Mouse (Mus musculus) stomach, postnatal 0 days (tissue): ENCODE measurements around the gene Negr1. TPM values are rescaled to one million over a fixed set of nuclear protein-coding genes. Genes with fewer than 3 reads are reported as not detected.

Experiments
- ATAC-seq: fragments of 200-750 bp; cut with Nextera tagmentation; 2 replicates; pipeline ENCODE4 v1.8.0; 2017; ENCODE audit not compliant: low FRiP score, low TSS enrichment
- DNase-seq: peaks from one replicate; pipeline ENCODE4 v3.0.0-alpha.2; 2016; ENCODE audit warnings: low spot score
- H3K27ac ChIP-seq: fragments of 300-500 bp; sonication (generic); replicated peaks from 2 replicates; pipeline ENCODE4 v1.5.1; 2014; ENCODE audit warnings: mild to moderate bottlenecking, control low read depth
- H3K27me3 ChIP-seq: fragments of 300-500 bp; sonication (generic); 2 replicates; pipeline ENCODE4 v1.6.1; 2014; ENCODE audit warnings: low read length; ENCODE audit not compliant: control insufficient read depth, insufficient read depth
- H3K36me3 ChIP-seq: fragments of 300-500 bp; sonication (generic); 2 replicates; pipeline ENCODE4 v1.6.1; 2014; ENCODE audit warnings: low read length, mixed read lengths; ENCODE audit not compliant: control insufficient read depth, insufficient read depth
- H3K4me1 ChIP-seq: fragments of 300-500 bp; sonication (generic); replicated peaks from 2 replicates; pipeline ENCODE4 v1.6.1; 2014; ENCODE audit warnings: antibody characterized with exemption; ENCODE audit not compliant: control insufficient read depth, insufficient read depth
- H3K4me2 ChIP-seq: fragments of 300-500 bp; sonication (generic); replicated peaks from 2 replicates; pipeline ENCODE4 v1.6.1; 2014; ENCODE audit warnings: low read depth, mild to moderate bottlenecking, control low read depth, moderate library complexity
- H3K4me3 ChIP-seq: fragments of 300-500 bp; sonication (generic); 2 replicates; pipeline ENCODE4 v1.5.1; 2014; ENCODE audit warnings: low read depth, low read length, control low read depth
- H3K9ac ChIP-seq: fragments of 300-500 bp; sonication (generic); 2 replicates; pipeline ENCODE4 v1.6.1; 2014; ENCODE audit warnings: mild to moderate bottlenecking, low read length, control low read depth, mixed read lengths
- H3K9me3 ChIP-seq: fragments of 300-500 bp; sonication (generic); 2 replicates; pipeline ENCODE4 v1.6.1; 2016; ENCODE audit warnings: low read length; ENCODE audit not compliant: control insufficient read depth
- CTCF ChIP-seq: IDR thresholded peaks from 2 replicates; pipeline ENCODE4 v1.5.1; 2016; ENCODE audit warnings: antibody characterized with exemption, low read depth, mild to moderate bottlenecking, moderate library complexity
- EP300 ChIP-seq: optimal IDR thresholded peaks from 2 replicates; pipeline ENCODE3; 2016; ENCODE audit warnings: antibody characterized with exemption
- WGBS: fragments of 180-500 bp; shearing (Covaris S2); extraction: QIAGEN DNeasy Blood & Tissue Kit; methylation state at CpG from one replicate; pipeline ENCODE4 v1.1.7; 2014; 5-methylcytosine and 5-hydroxymethylcytosine counted together
- polyA plus RNA-seq: library from polyadenylated mRNA; unstranded; fragments of >200 nt; fragmentation: Nextera tagmentation; extraction: Ambion mirVana; gene quantifications from 2 replicates; pipeline ENCODE4 v1.2.1, GENCODE M21; 2015

The Negr1 gene
- polyA plus RNA-seq, 1 experiment from 2014 or later: 1.5 TPM

- 79% methylated on average over 2 of the region's 2 CpGs for WGBS
- DNase-seq (no peak), ATAC-seq (no peak)
- Histone ChIP-seq H3K4me3 (no peak overlapping the region), H3K4me2 (no peak overlapping the region), H3K4me1 (no peaks in the 10 kb centered on the region), H3K27ac (no peak overlapping the region), H3K27me3 (no peaks in the 10 kb centered on the region), H3K9ac (no peak overlapping the region), H3K9me3 (no peaks in the 10 kb centered on the region), H3K36me3 (no peaks in the 10 kb centered on the region)
- TF ChIP-seq CTCF (no peak), EP300 (no peak)
These were observed 409.5 kb downstream of the Negr1 start for GRCm38 (mm10) chr3:156971104-156971503.

- ATAC-seq: no peak
- Histone ChIP-seq H3K4me3 (no peak overlapping the region), H3K27ac (no peak overlapping the region), H3K27me3 (no peaks in the 10 kb centered on the region), H3K36me3 (no peaks in the 10 kb centered on the region), H3K4me1 (no peaks in the 10 kb centered on the region), H3K4me2 (no peak overlapping the region), H3K9me3 (no peaks in the 10 kb centered on the region), H3K9ac (no peak overlapping the region)
- TF ChIP-seq CTCF (no peak), EP300 (no peak)
- WGBS: 55% methylated on average over 2 of the region's 2 CpGs
- DNase-seq: no peak
These were observed 415.2 kb downstream of the Negr1 start for GRCm38 (mm10) chr3:156976816-156977215.

GRCm38 (mm10) chr3:156980042-156980716 lies 418.6 kb downstream of the Negr1 start:
- no peaks in the 10 kb centered on the region for H3K4me1 ChIP-seq
- ATAC-seq (no peak), DNase-seq (no peak)
- TF ChIP-seq EP300 (no peak), CTCF (no peak)
- H3K36me3 ChIP-seq: no peaks in the 10 kb centered on the region
- 43% methylated on average over 11 of the region's 11 CpGs for WGBS
- no peak overlapping the region for H3K4me2 ChIP-seq
- no peak overlapping the region for H3K9ac ChIP-seq
- H3K27ac ChIP-seq: no peak overlapping the region
- no peaks in the 10 kb centered on the region for H3K9me3 ChIP-seq
- H3K27me3 ChIP-seq: no peaks in the 10 kb centered on the region
- no peak overlapping the region for H3K4me3 ChIP-seq

- Histone ChIP-seq H3K9me3 (no peaks in the 10 kb centered on the region), H3K4me1 (no peaks in the 10 kb centered on the region), H3K36me3 (no peaks in the 10 kb centered on the region), H3K4me2 (no peak overlapping the region), H3K27ac (no peak overlapping the region), H3K4me3 (no peak overlapping the region), H3K9ac (no peak overlapping the region), H3K27me3 (no peaks in the 10 kb centered on the region)
- peak; percentile 18 for DNase-seq
- no peak for TF ChIP-seq CTCF
- TF ChIP-seq EP300: no peak
- no peak for ATAC-seq
- 29% methylated on average over 4 of the region's 4 CpGs for WGBS
These were observed 420.5 kb downstream of the Negr1 start for GRCm38 (mm10) chr3:156982102-156982501.

- H3K36me3 ChIP-seq: no peaks in the 10 kb centered on the region
- no peak overlapping the region for H3K4me2 ChIP-seq
- H3K9ac ChIP-seq: no peak overlapping the region
- H3K4me3 ChIP-seq: no peak overlapping the region
- no peak for TF ChIP-seq EP300
- no peak for TF ChIP-seq CTCF
- no peak overlapping the region for H3K27ac ChIP-seq
- DNase-seq (no peak), ATAC-seq (no peak)
- 93% methylated on average over 3 of the region's 3 CpGs for WGBS
- H3K27me3 ChIP-seq: no peaks in the 10 kb centered on the region
- H3K9me3 ChIP-seq: no peaks in the 10 kb centered on the region
- no peaks in the 10 kb centered on the region for H3K4me1 ChIP-seq
These were observed 425.5 kb downstream of the Negr1 start for GRCm38 (mm10) chr3:156987113-156987512.

GRCm38 (mm10) chr3:156992171-156992570 lies 430.6 kb downstream of the Negr1 start:
- no peak for ATAC-seq

More at GRCm38 (mm10) chr3:156992171-156992570, 430.6 kb downstream of the Negr1 start:
- Histone ChIP-seq H3K9me3 (no peaks in the 10 kb centered on the region), H3K4me1 (no peaks in the 10 kb centered on the region), H3K9ac (no peak overlapping the region), H3K4me2 (no peak overlapping the region), H3K27ac (no peak overlapping the region), H3K4me3 (no peak overlapping the region), H3K36me3 (no peaks in the 10 kb centered on the region), H3K27me3 (no peaks in the 10 kb centered on the region)
- DNase-seq: no peak
- whole genome bisulfite sequencing: 25% methylated on average over 2 of the region's 2 CpGs
- TF ChIP-seq CTCF (no peak), EP300 (no peak)
